Mouse (Mus musculus): Measurements from ENCODE around the gene 9930104L06Rik. TPM values are rescaled to one million over a fixed set of nuclear protein-coding genes. Genes with fewer than 3 reads are reported as not detected.
"Not testable (repeated sequence)": the region's sequence is repeated elsewhere in the genome, so short reads cannot be mapped to it uniquely, and the experiment has no call there.

9930104L06Rik gene
- total RNA-seq (2017): 22.2 and 25.4 TPM in 2 replicates

- peak; percentile 100 for ATAC-seq (ENCODE audit: extremely low read depth, insufficient number of reproducible peaks, low FRiP score, poor library complexity, severe bottlenecking)
Observed at GRCm38 (mm10) chr4:124936613-124937471, at the start of gene 9930104L06Rik. 9930104L06Rik (plus strand) TSS chr4:124937048.

GRCm38 (mm10) chr4:124888702-124889101, 48.1 kb upstream of the 9930104L06Rik start:
- ATAC-seq (ENCODE audit: extremely low read depth, insufficient number of reproducible peaks, low FRiP score, poor library complexity, severe bottlenecking): no peak

- no peak for ATAC-seq (ENCODE audit: extremely low read depth, insufficient number of reproducible peaks, low FRiP score, poor library complexity, severe bottlenecking)
Observed at GRCm38 (mm10) chr4:124889935-124890334, 46.9 kb upstream of the 9930104L06Rik start.

GRCm38 (mm10) chr4:124890831-124891230, 46.0 kb upstream of the 9930104L06Rik start:
- ATAC-seq (ENCODE audit: extremely low read depth, insufficient number of reproducible peaks, low FRiP score, poor library complexity, severe bottlenecking): no peak

- ATAC-seq (ENCODE audit: extremely low read depth, insufficient number of reproducible peaks, low FRiP score, poor library complexity, severe bottlenecking): no peak
Observed at GRCm38 (mm10) chr4:124893769-124894168, 43.1 kb upstream of the 9930104L06Rik start.

GRCm38 (mm10) chr4:124894508-124895428, 42.1 kb upstream of the 9930104L06Rik start:
- no peak for ATAC-seq (ENCODE audit: extremely low read depth, insufficient number of reproducible peaks, low FRiP score, poor library complexity, severe bottlenecking)

- no peak for ATAC-seq (ENCODE audit: extremely low read depth, insufficient number of reproducible peaks, low FRiP score, poor library complexity, severe bottlenecking)
Observed at GRCm38 (mm10) chr4:124898428-124898827, 38.4 kb upstream of the 9930104L06Rik start.

- no peak for ATAC-seq (ENCODE audit: extremely low read depth, insufficient number of reproducible peaks, low FRiP score, poor library complexity, severe bottlenecking)
Observed at GRCm38 (mm10) chr4:124899906-124900305, 36.9 kb upstream of the 9930104L06Rik start.

GRCm38 (mm10) chr4:124905417-124905816, 31.4 kb upstream of the 9930104L06Rik start:
- no peak for ATAC-seq (ENCODE audit: extremely low read depth, insufficient number of reproducible peaks, low FRiP score, poor library complexity, severe bottlenecking)

GRCm38 (mm10) chr4:124905971-124906822, 30.7 kb upstream of the 9930104L06Rik start:
- ATAC-seq (ENCODE audit: extremely low read depth, insufficient number of reproducible peaks, low FRiP score, poor library complexity, severe bottlenecking): no peak

- ATAC-seq (ENCODE audit: extremely low read depth, insufficient number of reproducible peaks, low FRiP score, poor library complexity, severe bottlenecking): no peak
Observed at GRCm38 (mm10) chr4:124928102-124928501, 8.7 kb upstream of the 9930104L06Rik start.

GRCm38 (mm10) chr4:124939211-124939610, 2.4 kb downstream of the 9930104L06Rik start, which contains the start of gene Cdca8:
Cdca8 (minus strand) TSS chr4:124939311.
- ATAC-seq (ENCODE audit: extremely low read depth, insufficient number of reproducible peaks, low FRiP score, poor library complexity, severe bottlenecking): not testable (repeated sequence)

GRCm38 (mm10) chr4:124943022-124943421, 6.2 kb downstream of the 9930104L06Rik start:
- peak; percentile 74 for ATAC-seq (ENCODE audit: extremely low read depth, insufficient number of reproducible peaks, low FRiP score, poor library complexity, severe bottlenecking)

- ATAC-seq (ENCODE audit: extremely low read depth, insufficient number of reproducible peaks, low FRiP score, poor library complexity, severe bottlenecking): no peak
Observed at GRCm38 (mm10) chr4:124943781-124944180, 6.9 kb downstream of the 9930104L06Rik start.

- no peak for ATAC-seq (ENCODE audit: extremely low read depth, insufficient number of reproducible peaks, low FRiP score, poor library complexity, severe bottlenecking)
Observed at GRCm38 (mm10) chr4:124944961-124945360, 8.1 kb downstream of the 9930104L06Rik start.

- no peak for ATAC-seq (ENCODE audit: extremely low read depth, insufficient number of reproducible peaks, low FRiP score, poor library complexity, severe bottlenecking)
Observed at GRCm38 (mm10) chr4:124949488-124949887, 12.6 kb downstream of the 9930104L06Rik start.

- no peak for ATAC-seq (ENCODE audit: extremely low read depth, insufficient number of reproducible peaks, low FRiP score, poor library complexity, severe bottlenecking)
Observed at GRCm38 (mm10) chr4:124950181-124951035, 13.6 kb downstream of the 9930104L06Rik start.

GRCm38 (mm10) chr4:124951036-124951433, 14.2 kb downstream of the 9930104L06Rik start:
- ATAC-seq (ENCODE audit: extremely low read depth, insufficient number of reproducible peaks, low FRiP score, poor library complexity, severe bottlenecking): no peak
